Mouse (Mus musculus) embryo, embryonic 11 days (tissue): ENCODE data around the gene Card14.

Experiments
- DNase-seq: peaks from one replicate; pipeline ENCODE4 v3.0.0-alpha.2; 2015

Card14 gene

GRCm38 (mm10) chr11:119304904-119305712 lies 2.5 kb upstream of the Card14 start:
- peak; percentile 78 for DNase-seq

GRCm38 (mm10) chr11:119306762-119307657 lies 558 bp upstream of the Card14 start:
- DNase-seq, result no peak

- DNase-seq, result peak; percentile 40
Measured at GRCm38 (mm10) chr11:119307916-119308315, 348 bp downstream of the Card14 start.

- no peak for DNase-seq
Measured at GRCm38 (mm10) chr11:119310621-119311020, 3.1 kb downstream of the Card14 start.

GRCm38 (mm10) chr11:119314252-119314936 lies 6.8 kb downstream of the Card14 start:
- no peak for DNase-seq

- no peak for DNase-seq
Measured at GRCm38 (mm10) chr11:119316720-119317119, 9.2 kb downstream of the Card14 start.

GRCm38 (mm10) chr11:119322521-119322920 lies 15.0 kb downstream of the Card14 start:
- no peak for DNase-seq

- no peak for DNase-seq
Measured at GRCm38 (mm10) chr11:119325068-119325467, 17.5 kb downstream of the Card14 start.

- no peak for DNase-seq
Measured at GRCm38 (mm10) chr11:119330592-119330991, 23.0 kb downstream of the Card14 start.

- no peak for DNase-seq
Measured at GRCm38 (mm10) chr11:119331970-119332369, 24.4 kb downstream of the Card14 start.

- no peak for DNase-seq
Measured at GRCm38 (mm10) chr11:119338271-119339059, 30.9 kb downstream of the Card14 start.

GRCm38 (mm10) chr11:119339179-119339578 lies 31.6 kb downstream of the Card14 start:
- no peak for DNase-seq

- peak; percentile 86 for DNase-seq
Measured at GRCm38 (mm10) chr11:119339637-119340036, 32.1 kb downstream of the Card14 start.

GRCm38 (mm10) chr11:119344178-119344577 lies 36.6 kb downstream of the Card14 start:
- DNase-seq, result no peak

- no peak for DNase-seq
Measured at GRCm38 (mm10) chr11:119344865-119345264, 37.3 kb downstream of the Card14 start.

GRCm38 (mm10) chr11:119347125-119347524 lies 39.6 kb downstream of the Card14 start:
- no peak for DNase-seq

GRCm38 (mm10) chr11:119352113-119352512 lies 44.5 kb downstream of the Card14 start:
- DNase-seq, result no peak

GRCm38 (mm10) chr11:119353946-119354345 lies 46.4 kb downstream of the Card14 start:
- no peak for DNase-seq

GRCm38 (mm10) chr11:119354798-119355442 lies 47.4 kb downstream of the Card14 start:
- DNase-seq, result no peak

- DNase-seq, result peak; percentile 93
Measured at GRCm38 (mm10) chr11:119355443-119356385, 48.1 kb downstream of the Card14 start, which contains the start of the genes Sgsh and Slc26a11. Gene Sgsh, minus strand, starts transcription at chr11:119355536. Gene Slc26a11, plus strand, starts transcription at chr11:119355557.
